Mouse (Mus musculus): Measurements from ENCODE around the gene Ppm1n. TPM values are rescaled to one million over a fixed set of nuclear protein-coding genes. Genes with fewer than 3 reads are reported as not detected.

Ppm1n gene
- total RNA-seq, 2 experiments from 2014 or later = not detected

DNA sequence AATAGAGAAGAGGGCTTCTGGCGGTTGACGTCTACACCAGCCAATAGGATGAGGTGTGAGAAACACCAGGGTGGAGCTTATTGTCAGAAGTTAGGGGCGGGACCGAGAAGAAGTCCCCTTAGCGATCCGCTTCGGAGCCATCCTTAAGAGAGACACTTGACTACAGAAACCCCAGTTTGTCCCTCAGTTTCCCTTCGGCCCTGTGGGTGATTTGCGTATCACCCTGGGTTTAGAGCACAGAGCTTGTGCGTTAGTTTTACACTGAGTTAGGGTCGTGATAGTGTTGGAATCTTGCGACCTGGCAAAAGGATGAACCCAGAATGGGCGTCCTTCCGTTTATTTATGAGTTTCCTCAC, 51.1 kb downstream of the Ppm1n start:
- no peak for DNase-seq
- intact Hi-C loops (cut with DNase I) = loop anchor here (5.0 kb wide), 1 partner anchor 134 kb away; no protein-coding TSS in a partner anchor

DNA sequence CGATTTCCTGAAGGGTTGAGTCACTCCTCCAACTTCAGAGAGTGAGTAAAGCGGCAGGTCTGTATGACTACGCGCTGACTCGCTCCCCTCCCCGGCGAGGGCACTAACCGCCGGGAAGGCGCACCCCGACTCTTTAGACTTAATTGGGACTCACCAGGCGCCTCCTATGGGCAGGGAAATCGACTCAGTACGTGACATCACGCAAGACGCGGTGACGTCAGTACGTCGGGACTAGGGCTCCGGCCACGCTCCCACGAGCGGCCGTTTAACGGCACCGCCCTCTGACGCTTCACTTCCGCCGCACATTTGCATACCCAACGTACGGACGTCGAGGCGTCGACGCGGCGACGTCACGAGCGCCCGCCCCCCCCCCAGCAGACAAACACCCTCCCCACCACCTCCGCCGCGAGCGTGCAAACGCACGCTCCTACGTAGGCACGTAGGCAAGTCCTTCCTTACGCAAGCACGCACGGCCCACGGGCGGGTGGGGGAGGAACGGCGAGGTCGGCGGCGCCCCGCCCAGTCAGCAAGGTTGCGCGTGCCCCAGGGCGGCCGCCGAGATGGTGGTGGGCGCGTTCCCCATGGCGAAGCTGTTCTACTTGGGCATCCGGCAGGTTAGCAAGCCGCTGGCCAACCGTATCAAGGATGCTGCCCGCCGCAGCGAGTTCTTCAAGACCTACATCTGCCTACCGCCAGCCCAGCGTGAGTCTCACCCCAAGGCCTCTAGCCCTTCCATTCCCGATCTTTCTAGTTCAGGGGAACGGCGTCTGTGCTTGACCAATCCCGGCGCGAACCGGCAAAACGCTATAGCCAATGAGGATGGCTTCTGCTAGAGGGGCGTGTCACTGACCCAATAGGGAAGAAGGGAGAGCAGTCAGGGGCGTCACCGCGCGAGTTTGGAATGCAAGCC, 51.7 kb downstream of the Ppm1n start, which contains the start of gene Opa3:
Gene Opa3, plus strand, starts transcription at position 452 of the 910 bp plus-strand sequence.
- DNase-seq = peak; percentile 98 to 99
- intact Hi-C loops (cut with DNase I) = loop anchor here (2.0 to 5.0 kb wide), 2 partner anchors 15 to 134 kb away; partner anchors contain the start of gene Gpr4

DNA sequence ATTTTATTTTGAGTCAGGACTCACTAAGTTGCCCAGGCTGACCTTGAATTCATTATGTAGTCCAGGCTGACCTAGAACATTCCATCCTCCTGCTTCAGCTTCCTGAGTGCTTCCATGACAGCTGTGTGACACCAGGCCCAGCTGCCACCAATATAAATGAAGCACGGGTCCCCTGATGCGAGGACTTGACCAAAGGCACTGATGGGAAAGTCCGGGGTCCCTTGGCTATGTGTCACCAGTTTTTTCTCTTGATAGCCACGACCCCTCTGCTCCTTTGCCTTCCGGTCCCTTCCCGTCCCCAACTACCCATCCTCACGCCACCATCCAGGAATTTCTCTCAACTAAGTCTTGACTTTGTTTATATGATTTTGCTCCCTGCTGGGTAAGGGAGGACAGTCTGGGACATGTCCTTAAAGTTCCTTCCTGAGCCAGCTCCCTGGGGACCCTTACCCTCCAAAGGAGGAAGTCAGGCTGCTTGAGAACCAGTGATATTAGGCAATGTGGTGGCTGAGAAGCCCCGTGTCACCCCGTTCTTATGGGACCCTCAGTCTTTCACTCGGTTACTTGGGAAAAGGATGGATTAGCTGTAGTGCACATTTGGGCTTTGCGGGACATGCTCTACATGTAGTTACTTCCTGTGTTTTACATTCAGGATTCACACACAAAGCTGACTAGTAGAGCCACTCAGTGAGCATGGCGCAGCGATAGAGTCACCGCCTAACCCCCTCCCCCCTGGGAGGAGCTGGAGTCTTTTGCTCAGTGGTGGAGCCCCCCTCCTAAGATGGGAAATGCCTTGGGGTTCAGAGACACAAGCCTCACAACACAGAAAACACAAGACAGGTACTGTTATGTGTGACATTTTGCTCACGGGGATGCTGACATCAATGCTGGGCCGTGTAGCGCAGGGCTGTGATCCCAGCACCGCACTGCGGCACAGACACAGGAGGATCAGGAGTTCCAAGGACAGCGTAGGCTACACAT, 52.8 kb downstream of the Ppm1n start:
- DNase-seq = peak in 1 of 2 experiments; percentile 44
- intact Hi-C loops (cut with DNase I) = loop anchor here (2.0 to 5.0 kb wide), 2 partner anchors 14 to 135 kb away; partner anchors contain the start of gene Gpr4

Other genes starting within 250 kb of the Ppm1n start
- gene Rsph6a, start 225.4 kb downstream of the Ppm1n start, total RNA-seq (2021) = not detected
- gene Dmwd, start 203.8 kb downstream of the Ppm1n start, total RNA-seq (2021) = 10 to 100 TPM; 48.8 to 52.4 TPM
- gene Dmpk, start 196.2 kb downstream of the Ppm1n start, total RNA-seq (2021) = 100 to 1,000 TPM; 512 to 563 TPM
- 10 to 100 TPM in 1 of 2 experiments, 1 to 10 TPM in 1; 7.2 to 10.2 TPM for gene Six5, start 185.5 kb downstream of the Ppm1n start, total RNA-seq (2021)
- gene Gm4969, start 161.7 kb downstream of the Ppm1n start, total RNA-seq (2021) = not detected
- gene Fbxo46, start 160.2 kb downstream of the Ppm1n start, total RNA-seq (2021) = 1 to 10 TPM; 4.6 to 5.3 TPM
- gene Qpctl, start 130.8 kb downstream of the Ppm1n start, total RNA-seq (2021) = 1 to 10 TPM; 3.8 to 4.8 TPM
- 10 to 100 TPM; 66.8 to 67.0 TPM for gene Snrpd2, start 130.3 kb downstream of the Ppm1n start, total RNA-seq (2021)
- under 1 TPM in 1 of 2 experiments, not detected in 1; 0.14 TPM for gene Gipr, start 113.9 kb downstream of the Ppm1n start, total RNA-seq (2021)
- 10 to 100 TPM; 34.3 to 44.4 TPM for gene Eml2, start 103.6 kb downstream of the Ppm1n start, total RNA-seq (2021)
- gene Gpr4, start 67.5 kb downstream of the Ppm1n start, total RNA-seq (2021) = 10 to 100 TPM in 1 of 2 experiments, 1 to 10 TPM in 1; 7.9 to 10.6 TPM
- gene Opa3, start 51.7 kb downstream of the Ppm1n start, total RNA-seq (2021) = 10 to 100 TPM; 53.9 to 62.9 TPM
- 10 to 100 TPM; 32.6 to 36.1 TPM for gene Vasp, start 8.2 kb downstream of the Ppm1n start, total RNA-seq (2021)
- 100 to 1,000 TPM; 137 to 148 TPM for gene Rtn2, start 2.6 kb upstream of the Ppm1n start, total RNA-seq (2021)
- under 1 TPM; 0.14 to 0.86 TPM for gene Fosb, start 30.0 kb upstream of the Ppm1n start, total RNA-seq (2021)
- 10 to 100 TPM; 43.4 to 48.0 TPM for gene Ercc1, start 64.7 kb upstream of the Ppm1n start, total RNA-seq (2021)
- 10 to 100 TPM; 10.4 to 11.2 TPM for gene Cd3eap, start 79.4 kb upstream of the Ppm1n start, total RNA-seq (2021)
- gene Ppp1r13l, start 79.7 kb upstream of the Ppm1n start, total RNA-seq (2021) = 10 to 100 TPM; 35.8 to 44.2 TPM
- 10 to 100 TPM; 11.8 to 12.0 TPM for gene Ercc2, start 101.9 kb upstream of the Ppm1n start, total RNA-seq (2021)
- under 1 TPM; 0.24 to 0.92 TPM for gene Klc3, start 124.0 kb upstream of the Ppm1n start, total RNA-seq (2021)
- 1,000 to 10,000 TPM; 3,967 to 4,539 TPM for gene Ckm, start 124.7 kb upstream of the Ppm1n start, total RNA-seq (2021)
- gene Mark4, start 178.8 kb upstream of the Ppm1n start, total RNA-seq (2021) = 10 to 100 TPM; 25.7 to 27.2 TPM
- gene Exoc3l2, start 183.3 kb upstream of the Ppm1n start, total RNA-seq (2021) = under 1 TPM; 0.78 to 0.84 TPM
- 1 to 10 TPM; 2.3 to 2.5 TPM for gene Bloc1s3, start 228.3 kb upstream of the Ppm1n start, total RNA-seq (2021)
- gene Trappc6a, start 228.3 kb upstream of the Ppm1n start, total RNA-seq (2021) = 10 to 100 TPM; 32.9 to 37.4 TPM
- gene Nkpd1, start 237.8 kb upstream of the Ppm1n start, total RNA-seq (2021) = not detected